In genomic region chr4:57762424-57762823, GRCm38 (mm10) we compare ENCODE assay signal across 17 mouse cellular contexts. TPM values are rescaled to one million over a fixed set of nuclear protein-coding genes. Genes with fewer than 3 reads are reported as not detected.
DNase-seq lines count a peak whose midpoint lies in the region; ATAC-seq and TF ChIP-seq lines count a peak whose summit lies in the region.
"Had no signal": no experiment of that assay in that cellular context is flagged by ENCODE, and none has a peak within 500 bp of the region (broad histone marks: within the 10 kb centered on the region; RNA-seq: fewer than 3 reads in every experiment).

No protein-coding gene starts in this region.

- peaks cover 50% of the 10 kb centered on the region for H3K4me1 ChIP-seq in hindbrain, embryonic 10.5 days (replicated peaks)
- H3K4me1 ChIP-seq in hindbrain, embryonic 13.5 days (replicated peaks) = peaks cover 11% of the 10 kb centered on the region
- H3K4me1 ChIP-seq in lung, postnatal 0 days (ENCODE audit: insufficient read depth, low read depth, low read length) = peaks cover 5% of the 10 kb centered on the region
- peaks cover 13% of the 10 kb centered on the region for H3K4me1 ChIP-seq in limb, embryonic 10.5 days

- intact Hi-C loops in left cerebral cortex, postnatal 36 days (cut with DNase I) = no loop called here

- no peak overlapping the region for H3K9ac ChIP-seq in hindbrain, embryonic 13.5 days
- H3K9ac ChIP-seq in lung, postnatal 0 days (replicated peaks; ENCODE audit: low read depth) = no peak overlapping the region
- H3K9ac ChIP-seq: embryonic facial prominence, embryonic 13.5 days; liver, postnatal 0 days; stomach, embryonic 15.5 days had no signal

- TF ChIP-seq CTCF in lung, postnatal 0 days (IDR thresholded peaks at IDR 0.05) = no peak

- 56% methylated on average over 7 of the region's 7 CpGs for WGBS in hindbrain, embryonic 10.5 days
- 51% methylated on average over 7 of the region's 7 CpGs for WGBS in hindbrain, embryonic 13.5 days
- 48% methylated on average over 7 of the region's 7 CpGs for WGBS in lung, postnatal 0 days
- 81% methylated on average over 7 of the region's 7 CpGs for WGBS in limb, embryonic 10.5 days

- no peak overlapping the region for H3K4me3 ChIP-seq in hindbrain, embryonic 10.5 days
- no peak overlapping the region for H3K4me3 ChIP-seq in hindbrain, embryonic 13.5 days
- no peak overlapping the region for H3K4me3 ChIP-seq in lung, postnatal 0 days (ENCODE audit: low read depth, low read length)
- no peak overlapping the region for H3K4me3 ChIP-seq in limb, embryonic 10.5 days
- H3K4me3 ChIP-seq: embryonic facial prominence, embryonic 13.5 days; left cerebral cortex, adult 2 months; stomach, embryonic 15.5 days had no signal

- no peaks in the 10 kb centered on the region for H3K9me3 ChIP-seq in hindbrain, embryonic 10.5 days
- H3K9me3 ChIP-seq in hindbrain, embryonic 13.5 days = no peaks in the 10 kb centered on the region
- no peaks in the 10 kb centered on the region for H3K9me3 ChIP-seq in lung, postnatal 0 days (ENCODE audit: low read length)
- no peaks in the 10 kb centered on the region for H3K9me3 ChIP-seq in limb, embryonic 10.5 days (replicated peaks)
- H3K9me3 ChIP-seq: embryonic facial prominence, embryonic 13.5 days; stomach, embryonic 15.5 days had no signal

- H3K36me3 ChIP-seq in hindbrain, embryonic 10.5 days = no peaks in the 10 kb centered on the region
- no peaks in the 10 kb centered on the region for H3K36me3 ChIP-seq in hindbrain, embryonic 13.5 days
- no peaks in the 10 kb centered on the region for H3K36me3 ChIP-seq in lung, postnatal 0 days (ENCODE audit: insufficient read depth, low read length)
- H3K36me3 ChIP-seq in limb, embryonic 10.5 days = no peaks in the 10 kb centered on the region
- H3K36me3 ChIP-seq: stomach, embryonic 15.5 days had no signal

- no peak for TF ChIP-seq EP300 in lung, postnatal 0 days (IDR thresholded peaks at IDR 0.05)

- no peak for ATAC-seq in hindbrain, embryonic 13.5 days (ENCODE audit: low FRiP score)
- ATAC-seq in lung, postnatal 0 days = no peak
- ATAC-seq: liver, postnatal 0 days; Patski had no signal

- H3K4me2 ChIP-seq in hindbrain, embryonic 13.5 days = no peak overlapping the region
- no peak overlapping the region for H3K4me2 ChIP-seq in lung, postnatal 0 days (replicated peaks; ENCODE audit: low read depth, low read length)
- H3K4me2 ChIP-seq: embryonic facial prominence, embryonic 13.5 days; midbrain, embryonic 11.5 days; stomach, embryonic 15.5 days had no signal

- H3K27ac ChIP-seq in hindbrain, embryonic 10.5 days = peak overlapping the region; percentile 72
- no peak overlapping the region for H3K27ac ChIP-seq in hindbrain, embryonic 13.5 days
- H3K27ac ChIP-seq in lung, postnatal 0 days (ENCODE audit: low read length) = peak overlapping the region; percentile 28; the same call in 1 of the 2 replicates
- 0 out of 2 replicates have a peak overlapping the region, but pooled peaks have one; percentile 19 for H3K27ac ChIP-seq in limb, embryonic 10.5 days
- H3K27ac ChIP-seq: embryonic facial prominence, embryonic 13.5 days; left cerebral cortex, adult 2 months; stomach, embryonic 15.5 days had no signal

- DNase-seq in adrenal gland, adult 2 months = peak; percentile 46
- DNase-seq in adrenal gland, adult 18-20 months (ENCODE audit: low spot score in 2 of 2) = no peak
- DNase-seq in hindbrain, embryonic 10.5 days (ENCODE audit: low spot score) = peak; percentile 8
- no peak for DNase-seq in lung, postnatal 0 days (ENCODE audit: low spot score)
- no peak for DNase-seq in lung, postnatal 36 days
- DNase-seq in limb, embryonic 10.5 days (ENCODE audit: low spot score) = no peak
- no peak for DNase-seq in left cerebral cortex, postnatal 36 days (ENCODE audit: low spot score in 2 of 2)
- DNase-seq: cerebellum, postnatal 25 days; kidney, postnatal 36 days; liver, postnatal 0 days; thymus, postnatal 14 days had no signal

- H3K27me3 ChIP-seq in hindbrain, embryonic 10.5 days (ENCODE audit: insufficient read depth, poor library complexity, severe bottlenecking) = no peaks in the 10 kb centered on the region
- no peaks in the 10 kb centered on the region for H3K27me3 ChIP-seq in hindbrain, embryonic 13.5 days
- H3K27me3 ChIP-seq in lung, postnatal 0 days (replicated peaks; ENCODE audit: insufficient read depth, low read length) = no peaks in the 10 kb centered on the region
- H3K27me3 ChIP-seq in limb, embryonic 10.5 days (ENCODE audit: low read depth, poor library complexity, severe bottlenecking) = no peaks in the 10 kb centered on the region
- H3K27me3 ChIP-seq: embryonic facial prominence, embryonic 13.5 days; Patski; stomach, embryonic 15.5 days had no signal

RNA-seq across cellular contexts. Expression of gene Akap2, which starts 45.0 kb away (rescaled TPM):
- 100 to 1,000 TPM in 1 of 2 experiments, 10 to 100 TPM in 1; 99.1 to 186 TPM for total RNA-seq in adrenal gland, adult 2 months (2021)
- polyA plus RNA-seq in adrenal gland, adult 2 months (2012; rRNA removed) = 56.4 and 60.7 TPM in 2 replicates
- 100 to 1,000 TPM; 191 to 192 TPM for total RNA-seq in adrenal gland, adult 18-20 months (2021)
- polyA plus RNA-seq in hindbrain, embryonic 10.5 days (2016; fragmentation: Nextera tagmentation; extraction: Ambion mirVana) = 30.2 and 31.8 TPM in 2 replicates
- 17.0 and 17.7 TPM in 2 replicates for polyA plus RNA-seq in hindbrain, embryonic 13.5 days (2015; fragmentation: Nextera tagmentation; extraction: Ambion mirVana)
- 112 and 126 TPM in 2 replicates for polyA plus RNA-seq in lung, postnatal 0 days (2015; fragmentation: Nextera tagmentation; extraction: Ambion mirVana)
- polyA plus RNA-seq in limb, embryonic 10.5 days (2016; fragmentation: Nextera tagmentation; extraction: Ambion mirVana) = 26.5 and 33.3 TPM in 2 replicates
- 10 to 100 TPM; 39.4 to 43.5 TPM for total RNA-seq in left cerebral cortex, postnatal 36 days (2021)

Comparison
In these comparisons a context has a peak if more than half of its experiments do, and no peak if none do; other contexts are left out.
1. DNase-seq: peak in adrenal gland, adult 2 months (single experiment) and hindbrain, embryonic 10.5 days (single experiment); none in adrenal gland, adult 18-20 months (0 of 2), lung, postnatal 0 days (single experiment), lung, postnatal 36 days (single experiment), limb, embryonic 10.5 days (single experiment) and left cerebral cortex, postnatal 36 days (0 of 2).